Mouse (Mus musculus): ENCODE data around the gene Ptp4a2.

- TF ChIP-seq POLR2A (IDR thresholded peaks at IDR 0.05; ENCODE audit: low read depth, low read length) (no peak), CTCF (IDR thresholded peaks at IDR 0.05; ENCODE audit: extremely low read depth, insufficient read length, insufficient replicate concordance, low read depth, low read length) (no peak)
These were observed 21.4 kb upstream of the Ptp4a2 start for GRCm38 (mm10) chr4:129789635-129790034.
